Mouse (Mus musculus) layer of hippocampus, adult 8-10 months (tissue): ENCODE results near the gene Sh3gl1. TPM values are rescaled to one million over a fixed set of nuclear protein-coding genes. Genes with fewer than 3 reads are reported as not detected.
A peak's percentile ranks its signal among the peaks of the same experiment; 100 is the strongest.

Experiments
- DNase-seq, 2 experiments: peaks; one replicate each; pipeline ENCODE4 v3.0.0; 2022; ENCODE audit warnings: low spot score in 2 of 2
- total RNA-seq, 4 experiments: library from RNA; stranded (reverse); gene quantifications; 2 replicates each; pipeline ENCODE4 v1.2.4; 2022

The Sh3gl1 gene
- total RNA-seq, 4 experiments from 2014 or later, result 44.1 to 55.6 (median 52.1) TPM

DNA sequence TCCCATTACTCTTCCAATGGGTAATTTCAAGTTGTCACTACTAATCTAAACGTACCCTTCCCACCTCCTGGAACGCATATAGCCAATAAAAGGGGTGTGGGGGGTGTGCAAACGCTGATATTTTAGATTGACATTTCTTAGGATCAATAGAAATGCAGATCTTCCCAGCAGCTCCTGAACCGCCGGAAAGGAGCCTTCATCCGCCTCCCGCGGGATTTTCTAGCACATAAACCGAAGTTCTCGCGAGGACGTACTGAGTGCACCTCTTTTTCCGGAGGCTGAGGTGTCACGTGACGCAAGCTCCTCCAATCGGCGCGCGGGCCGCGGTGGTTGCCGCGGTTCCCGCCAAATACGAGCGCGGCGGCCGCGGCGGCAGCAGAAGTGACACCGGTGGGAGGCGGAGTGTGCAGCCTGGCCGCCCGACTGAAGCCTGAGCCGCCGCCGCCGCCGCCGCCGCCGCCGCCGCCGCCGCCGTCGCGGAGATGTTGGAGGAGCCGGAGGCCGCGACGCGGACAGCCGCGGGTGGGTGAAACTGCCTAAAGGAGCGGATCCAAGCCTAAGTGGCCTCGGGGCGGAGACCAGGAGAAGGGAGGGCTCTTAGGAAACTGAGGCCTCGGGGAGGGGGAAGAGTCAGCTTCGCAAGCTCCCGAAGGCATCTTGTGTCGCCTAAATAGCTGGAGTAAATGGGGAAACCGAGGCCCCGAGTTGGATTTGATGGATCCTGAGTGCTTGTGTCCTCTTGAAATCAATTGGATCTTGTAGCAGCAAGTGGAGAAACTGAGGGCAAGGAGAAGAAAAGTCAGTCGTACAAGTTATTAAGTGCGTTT lies 3.8 kb upstream of the Sh3gl1 start, which contains the start of gene Chaf1a:
TSS of gene Chaf1a (plus strand) at position 410 of the 827 bp plus-strand sequence.
- DNase-seq, result peak; percentile 97 to 98

DNA sequence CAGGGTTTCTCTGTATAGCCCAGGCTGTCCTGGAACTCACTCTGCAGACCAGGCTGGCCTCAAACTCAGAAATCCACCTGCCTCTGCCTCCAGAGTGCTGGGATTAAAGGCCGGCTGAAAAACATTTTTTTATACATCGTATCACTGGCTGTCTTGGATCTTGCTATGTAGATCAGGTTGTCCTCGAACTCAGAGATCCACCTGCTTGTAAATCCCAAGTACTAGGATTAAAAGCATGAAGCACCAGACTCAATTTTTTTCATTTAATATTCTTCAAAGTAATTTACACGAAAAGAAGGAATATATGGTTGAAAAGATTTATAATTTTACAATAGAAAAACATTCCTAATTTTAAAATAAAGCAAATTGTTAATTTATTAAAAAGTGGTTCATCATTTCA lies 2.9 kb upstream of the Sh3gl1 start:
- DNase-seq, result no peak

DNA sequence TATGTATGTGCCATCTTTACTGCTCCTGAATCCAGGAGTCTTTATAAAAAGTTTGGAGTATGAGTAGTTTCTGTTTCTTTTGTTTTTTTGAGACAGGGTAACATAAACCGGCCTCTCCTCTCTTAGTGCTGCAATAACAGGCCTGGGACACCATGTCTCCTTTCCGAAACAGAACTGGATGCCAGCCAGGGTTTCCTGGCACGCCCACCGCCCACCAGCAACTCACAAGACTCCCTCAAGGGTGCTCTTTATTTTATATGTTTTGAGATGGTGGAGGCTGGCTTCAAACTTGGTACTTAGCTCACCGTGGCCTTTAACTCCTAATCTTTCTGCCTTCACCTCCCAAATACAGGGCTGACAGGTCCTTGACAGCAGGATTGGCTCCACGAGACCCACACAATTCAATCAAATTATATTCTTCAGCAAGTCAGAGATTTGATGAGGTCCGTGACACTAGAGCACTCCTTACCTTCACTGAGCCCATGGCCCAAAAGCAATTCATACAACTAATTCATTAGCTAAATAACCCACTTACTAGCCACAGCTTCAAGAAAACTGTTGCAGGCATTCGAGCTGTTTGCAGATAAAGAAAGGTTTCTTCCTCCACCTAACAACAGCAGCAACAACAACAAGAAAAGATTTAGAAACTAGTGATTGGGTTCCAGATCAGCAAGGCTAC lies 2.3 kb upstream of the Sh3gl1 start:
- DNase-seq, result no peak

DNA sequence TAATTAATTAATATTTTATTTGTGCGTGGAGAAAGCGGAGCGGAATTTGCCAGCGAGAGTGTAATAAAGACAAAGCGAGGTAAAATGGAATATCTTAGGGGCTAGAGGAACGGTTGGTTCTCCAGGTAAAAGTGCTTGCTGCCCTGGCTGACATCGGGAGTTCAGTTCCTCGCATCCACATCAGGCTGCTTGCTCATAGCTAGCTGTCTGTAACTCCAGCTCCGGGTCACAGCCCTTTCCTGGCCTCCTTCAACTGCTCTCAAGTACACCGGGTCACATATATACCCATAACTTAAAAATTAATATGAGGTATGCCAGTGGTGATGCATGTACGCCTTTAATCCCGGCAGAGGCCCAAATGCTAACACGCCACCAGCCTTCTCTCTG lies 459 bp upstream of the Sh3gl1 start:
- no peak for DNase-seq

DNA sequence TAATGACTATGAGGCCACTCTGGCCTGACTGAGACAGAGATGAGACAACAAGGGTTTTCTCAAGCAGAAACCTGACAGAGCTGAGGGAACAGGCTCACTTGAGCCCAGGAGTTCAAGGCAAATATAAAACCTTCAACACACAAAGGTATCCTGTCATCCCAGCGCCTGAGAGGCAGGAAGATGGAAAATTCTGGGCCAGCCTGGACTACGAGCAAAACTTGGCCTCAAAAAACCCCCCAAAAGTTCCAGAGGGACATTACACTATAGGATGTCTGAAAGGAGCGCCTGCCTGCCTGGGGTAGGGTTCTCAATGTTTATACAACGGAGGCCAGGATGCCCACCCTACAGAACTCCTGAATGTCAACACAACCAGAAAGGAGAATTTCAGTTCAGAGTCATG lies 1.2 kb downstream of the Sh3gl1 start:
- no peak for DNase-seq

DNA sequence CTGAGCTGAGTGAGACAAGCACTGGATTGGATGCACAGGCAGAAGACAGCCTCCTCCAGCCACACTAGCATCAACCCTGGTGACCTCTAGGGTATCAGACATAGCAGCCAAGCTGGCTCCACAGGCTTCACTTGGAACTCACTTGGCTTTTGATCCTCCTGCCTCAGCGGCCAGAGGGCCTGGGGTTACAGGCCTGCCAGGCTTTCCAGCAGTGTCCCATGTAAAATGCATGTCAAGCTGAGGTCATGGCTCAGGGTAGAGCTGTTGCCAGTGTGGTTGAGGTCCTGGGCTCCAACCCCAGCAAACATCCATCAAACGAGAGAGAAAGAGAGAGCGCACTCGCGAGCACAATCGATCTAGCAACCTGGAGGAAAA lies 1.7 kb downstream of the Sh3gl1 start:
- DNase-seq, result no peak

DNA sequence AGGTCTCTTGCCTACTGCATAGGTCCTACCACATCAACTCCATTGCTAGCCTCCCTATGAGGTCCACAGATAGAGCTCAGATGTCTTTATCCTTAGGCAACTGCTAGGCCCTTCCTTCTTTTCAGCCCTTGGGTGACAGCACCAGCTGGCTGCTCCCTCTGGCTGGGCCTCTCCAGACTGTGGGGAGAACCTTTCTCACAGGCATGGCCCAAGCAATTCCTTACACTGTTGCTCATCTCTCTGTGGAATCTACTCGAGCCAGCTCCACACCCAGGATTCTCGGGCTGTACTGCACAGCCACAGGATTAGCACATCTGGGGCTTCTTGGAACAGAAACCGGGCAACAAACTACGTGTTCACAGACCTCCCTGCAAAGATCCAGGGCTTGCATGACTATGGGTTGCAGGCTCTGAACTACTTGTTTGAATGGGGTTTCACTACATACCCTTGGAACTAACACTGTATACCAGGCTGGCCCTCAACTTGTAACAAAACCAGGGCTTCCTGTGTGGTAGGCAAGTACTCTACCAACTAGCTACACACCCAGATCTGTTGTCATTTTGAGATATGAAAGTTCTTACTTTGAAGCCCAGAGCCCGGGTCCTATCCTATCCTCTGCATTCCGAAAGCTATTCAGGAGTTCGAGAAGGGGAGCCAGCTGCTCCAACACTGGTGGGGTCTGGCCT lies 2.3 kb downstream of the Sh3gl1 start:
- no peak for DNase-seq

DNA sequence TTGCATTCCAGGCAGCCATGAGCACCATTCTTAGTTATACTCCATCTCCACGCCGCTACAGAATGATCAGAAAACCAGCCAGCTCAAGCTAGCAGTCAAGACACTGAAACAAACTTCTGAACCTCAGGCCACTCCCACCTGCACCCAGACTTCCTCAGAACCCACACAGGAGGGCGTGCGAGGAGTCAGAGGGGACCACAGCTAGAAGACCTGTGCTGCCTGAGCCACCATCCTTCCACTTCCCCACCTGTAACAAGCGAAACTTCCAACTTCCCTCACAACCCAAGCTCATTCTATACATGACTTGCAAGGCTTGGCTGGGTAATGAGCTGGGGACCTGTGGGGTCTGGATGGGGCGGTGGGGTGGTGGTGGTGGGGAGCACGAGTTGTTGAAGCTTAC lies 3.6 kb downstream of the Sh3gl1 start:
- no peak for DNase-seq

DNA sequence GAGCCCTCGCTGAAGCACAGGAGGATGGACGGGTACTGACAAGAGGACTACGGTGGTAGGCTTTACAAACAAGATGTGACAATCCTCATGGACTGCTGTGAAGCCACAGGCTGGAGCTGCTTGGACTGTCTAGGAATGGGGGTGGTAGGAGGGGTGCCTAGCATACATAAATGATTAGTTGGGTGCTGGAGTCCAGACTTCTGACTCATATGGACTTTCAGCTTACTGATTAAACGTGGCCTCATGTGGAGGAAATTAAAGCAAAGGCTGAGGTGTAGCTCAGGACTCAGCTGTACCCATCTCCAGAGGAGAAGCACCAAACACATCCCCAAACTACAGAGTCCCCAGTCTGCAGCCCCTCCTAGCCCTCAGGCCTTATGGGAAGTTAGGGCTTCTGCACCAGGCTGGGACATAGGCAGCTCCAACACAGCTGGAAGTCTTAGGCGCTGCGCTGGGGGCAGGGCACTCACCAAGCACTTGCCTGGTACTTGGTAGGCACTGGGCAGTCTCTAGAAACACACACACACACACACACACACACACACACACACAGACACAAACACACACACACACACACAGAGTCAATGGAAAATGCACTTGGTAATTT lies 4.2 kb downstream of the Sh3gl1 start:
- no peak for DNase-seq

DNA sequence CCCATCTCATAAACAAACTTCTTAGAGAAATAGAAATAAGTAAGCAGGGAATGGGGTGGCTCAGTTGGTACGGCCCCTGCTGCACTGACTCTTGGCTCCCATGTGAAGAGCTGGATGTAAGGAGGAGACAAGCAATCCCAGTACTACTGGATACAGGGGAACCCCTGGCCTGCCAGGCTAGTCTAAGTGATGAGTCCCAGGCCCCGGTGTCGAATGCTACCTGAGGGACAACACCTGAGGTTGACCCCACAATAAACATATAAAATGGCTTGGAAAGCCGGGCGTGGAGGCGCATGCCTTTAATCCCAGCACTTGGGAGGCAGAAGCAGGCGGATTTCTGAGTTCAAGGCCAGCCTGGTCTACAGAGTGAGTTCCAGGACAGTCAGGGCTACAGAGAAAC lies 5.0 kb downstream of the Sh3gl1 start:
- DNase-seq, result peak in 1 of 2 experiments; percentile 4

DNA sequence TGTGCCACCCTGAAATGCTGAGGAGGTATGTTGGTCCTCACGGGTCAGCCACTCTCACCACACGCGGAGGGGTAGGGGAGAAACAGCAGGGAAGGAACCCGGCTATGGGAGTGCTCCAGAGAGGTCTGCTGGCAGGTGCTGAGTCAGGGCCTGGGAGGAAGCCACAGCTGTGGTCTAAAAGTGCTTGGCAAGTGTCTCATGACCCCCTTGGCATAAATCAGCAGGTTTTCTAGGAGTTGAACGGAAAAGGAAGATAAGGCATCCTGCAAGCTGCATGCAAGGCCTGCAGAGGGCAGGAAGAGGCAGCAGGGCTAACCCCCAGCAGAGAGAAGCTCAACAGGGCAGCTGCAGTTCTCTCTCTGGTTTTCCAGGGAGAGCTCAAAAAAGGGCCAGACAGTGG lies 5.5 kb downstream of the Sh3gl1 start:
- peak; percentile 6 to 14 for DNase-seq

DNA sequence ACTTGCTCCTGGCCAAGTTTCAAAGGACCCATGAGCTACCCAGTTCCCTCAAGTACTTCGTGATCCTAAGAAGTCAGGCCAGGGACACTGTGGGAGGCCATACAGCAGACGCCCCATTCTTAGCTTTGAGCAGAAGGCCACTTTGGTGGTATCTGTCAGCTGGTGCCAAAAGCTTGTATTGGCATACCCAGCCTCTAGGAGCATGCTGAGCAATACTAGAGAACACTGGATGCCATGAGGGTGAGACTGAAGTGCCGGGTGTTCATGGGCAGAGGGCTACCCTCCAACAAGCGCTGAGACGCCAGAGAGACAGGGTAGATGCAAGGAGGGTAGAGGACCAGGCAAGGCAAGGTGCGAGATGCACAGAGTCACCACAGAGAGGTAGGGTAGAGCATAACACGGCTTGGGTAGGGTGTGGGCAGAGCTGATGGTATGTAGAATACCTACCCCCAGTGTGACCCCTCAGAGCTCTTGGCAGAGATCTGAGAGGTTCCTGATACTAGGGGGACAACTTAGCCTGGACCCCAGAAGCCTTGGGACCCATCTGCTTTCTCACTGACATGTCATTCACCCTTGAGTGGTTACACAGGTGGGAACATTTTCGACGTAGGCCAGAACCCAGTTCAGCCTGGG lies 6.1 kb downstream of the Sh3gl1 start:
- peak; percentile 3 to 14 for DNase-seq

DNA sequence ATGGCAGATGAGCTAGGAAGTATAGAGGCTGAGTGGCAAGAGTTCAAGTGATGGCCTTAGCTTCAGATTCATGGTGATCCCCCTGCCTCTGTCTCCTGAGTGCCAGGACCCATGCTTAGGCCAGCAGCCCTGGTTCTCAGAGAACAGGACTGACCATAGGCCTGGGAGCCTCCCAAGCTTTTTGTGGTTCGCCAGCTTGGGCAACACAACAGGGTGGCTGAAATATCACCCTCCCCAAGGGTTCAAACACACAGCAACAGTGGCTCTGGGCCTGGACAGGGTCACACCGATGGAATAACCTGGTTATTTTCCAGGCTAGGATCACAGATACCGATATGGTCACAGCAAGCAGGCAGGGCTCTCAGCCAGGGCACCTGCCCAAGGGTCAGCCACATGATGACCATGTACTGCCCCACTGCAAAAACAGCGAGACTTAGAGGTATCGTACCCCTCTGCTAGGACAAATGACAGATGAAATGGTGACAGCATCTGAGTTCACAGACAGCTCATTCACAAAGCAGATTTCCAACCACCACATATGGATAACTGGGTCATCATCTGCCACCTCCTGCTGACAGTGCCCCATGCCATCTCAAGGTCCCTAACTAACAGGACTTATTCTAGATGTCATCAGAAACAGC lies 8.5 kb downstream of the Sh3gl1 start:
- peak; percentile 14 to 28 for DNase-seq

DNA sequence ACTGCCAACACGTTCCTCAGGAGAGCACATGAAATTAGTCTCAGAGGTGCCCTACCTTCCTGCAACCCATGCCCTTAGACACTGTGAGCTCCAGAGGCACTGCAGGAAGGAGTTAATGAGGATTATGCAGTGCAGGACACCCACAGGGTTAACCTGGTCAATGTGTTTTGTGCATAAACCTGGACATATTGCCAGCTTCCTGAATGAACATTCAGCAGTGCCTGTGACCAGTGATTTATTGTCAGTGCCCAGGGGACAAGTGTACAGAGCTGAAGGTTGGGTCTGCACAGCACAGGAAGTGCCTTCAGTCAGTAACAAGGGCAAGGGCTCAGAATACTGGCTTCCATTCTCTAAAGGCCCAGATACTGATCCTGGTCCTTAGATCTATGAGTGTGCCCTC lies 9.6 kb downstream of the Sh3gl1 start:
- DNase-seq, result no peak

DNA sequence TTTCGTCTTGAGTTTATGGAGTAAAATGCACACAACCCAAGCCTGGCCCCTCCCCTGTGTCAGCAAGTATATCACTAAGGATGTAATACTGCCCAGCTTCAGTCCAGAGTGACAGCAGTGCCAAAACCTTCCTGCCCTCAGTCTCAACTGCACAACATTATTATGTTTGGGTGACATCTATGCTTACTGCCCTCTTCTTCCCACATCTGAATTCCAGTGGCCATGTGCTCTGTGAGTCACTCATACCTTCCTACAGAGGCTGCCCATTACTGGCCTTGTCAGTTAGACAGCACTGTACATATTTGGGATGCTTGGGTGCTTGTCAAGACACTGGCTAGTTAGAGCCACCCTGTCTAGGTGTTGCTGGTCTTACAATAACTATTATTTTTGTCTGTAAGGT lies 10.1 kb downstream of the Sh3gl1 start:
- no peak for DNase-seq

DNA sequence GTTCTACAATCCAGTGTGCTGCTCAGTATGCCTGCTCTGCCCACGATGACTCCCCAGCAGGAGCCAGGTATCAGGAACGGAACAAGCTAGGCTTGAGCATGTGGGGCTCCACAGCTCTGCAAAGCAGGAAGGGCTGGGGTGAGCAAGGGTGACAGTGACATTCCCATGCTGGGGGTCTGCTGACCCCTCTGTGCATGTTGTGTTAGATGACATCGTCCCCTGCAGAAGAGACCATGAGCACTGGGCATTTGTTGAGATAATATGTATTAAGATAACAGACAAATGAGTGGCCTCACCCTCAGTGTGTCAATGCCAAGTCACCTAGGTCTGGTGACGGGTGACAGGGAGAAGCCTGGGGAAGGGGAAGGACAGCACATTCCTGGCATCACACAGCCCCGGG lies 11.5 kb downstream of the Sh3gl1 start:
- no peak for DNase-seq

DNA sequence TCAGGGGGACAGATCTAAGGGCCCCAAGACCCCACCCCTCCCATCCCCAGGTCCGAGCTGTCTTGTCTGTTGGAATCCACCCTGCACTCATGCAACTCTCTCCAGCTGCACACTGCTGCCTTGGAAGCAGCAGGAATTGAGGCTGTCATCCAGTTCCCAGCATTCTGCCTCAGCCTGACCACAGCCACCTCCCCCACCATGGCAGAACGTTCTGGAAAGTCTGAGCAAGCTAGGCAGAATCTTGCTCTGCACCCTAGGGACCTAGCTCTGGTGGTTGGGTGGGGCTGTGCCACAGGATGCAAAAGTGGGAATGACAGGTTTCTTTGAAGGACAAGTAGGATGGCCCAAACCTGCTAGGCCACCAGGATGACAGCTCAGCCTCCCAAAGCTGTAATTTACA lies 12.0 kb downstream of the Sh3gl1 start:
- DNase-seq, result no peak

DNA sequence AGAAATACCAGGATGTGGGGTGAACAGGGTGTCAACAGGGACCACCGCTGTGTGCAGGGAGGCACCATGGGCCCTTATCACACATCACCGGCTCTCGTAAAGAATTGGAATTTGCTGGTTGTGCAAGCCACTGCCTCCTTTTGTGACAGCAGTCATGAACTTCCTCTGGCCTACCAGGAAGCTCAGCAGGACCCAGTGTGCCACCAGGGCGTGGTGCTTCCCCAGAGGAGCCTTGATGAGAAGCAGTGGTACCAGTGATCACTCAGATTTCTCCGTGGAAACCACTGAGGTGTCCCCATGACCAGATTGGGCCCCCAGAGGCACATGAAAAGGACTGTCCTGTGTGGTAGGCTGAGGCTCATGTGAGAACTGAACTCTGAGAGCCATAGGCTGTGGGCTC lies 13.0 kb downstream of the Sh3gl1 start:
- DNase-seq, result no peak

DNA sequence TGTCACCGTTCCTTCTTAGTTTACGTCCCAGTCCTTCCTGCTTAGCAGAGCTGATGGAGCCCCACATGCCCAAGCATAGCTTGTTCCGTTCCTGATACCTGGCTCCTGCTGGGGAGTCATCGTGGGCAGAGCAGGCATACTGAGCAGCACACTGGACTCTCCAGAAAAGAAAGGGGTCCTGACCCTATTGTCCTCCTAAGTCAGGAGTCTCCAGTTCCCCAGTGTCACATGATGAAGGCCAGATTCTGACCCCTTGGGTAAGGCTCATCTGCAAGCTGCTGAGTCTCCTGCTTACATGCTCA lies 13.5 kb downstream of the Sh3gl1 start:
- no peak for DNase-seq

DNA sequence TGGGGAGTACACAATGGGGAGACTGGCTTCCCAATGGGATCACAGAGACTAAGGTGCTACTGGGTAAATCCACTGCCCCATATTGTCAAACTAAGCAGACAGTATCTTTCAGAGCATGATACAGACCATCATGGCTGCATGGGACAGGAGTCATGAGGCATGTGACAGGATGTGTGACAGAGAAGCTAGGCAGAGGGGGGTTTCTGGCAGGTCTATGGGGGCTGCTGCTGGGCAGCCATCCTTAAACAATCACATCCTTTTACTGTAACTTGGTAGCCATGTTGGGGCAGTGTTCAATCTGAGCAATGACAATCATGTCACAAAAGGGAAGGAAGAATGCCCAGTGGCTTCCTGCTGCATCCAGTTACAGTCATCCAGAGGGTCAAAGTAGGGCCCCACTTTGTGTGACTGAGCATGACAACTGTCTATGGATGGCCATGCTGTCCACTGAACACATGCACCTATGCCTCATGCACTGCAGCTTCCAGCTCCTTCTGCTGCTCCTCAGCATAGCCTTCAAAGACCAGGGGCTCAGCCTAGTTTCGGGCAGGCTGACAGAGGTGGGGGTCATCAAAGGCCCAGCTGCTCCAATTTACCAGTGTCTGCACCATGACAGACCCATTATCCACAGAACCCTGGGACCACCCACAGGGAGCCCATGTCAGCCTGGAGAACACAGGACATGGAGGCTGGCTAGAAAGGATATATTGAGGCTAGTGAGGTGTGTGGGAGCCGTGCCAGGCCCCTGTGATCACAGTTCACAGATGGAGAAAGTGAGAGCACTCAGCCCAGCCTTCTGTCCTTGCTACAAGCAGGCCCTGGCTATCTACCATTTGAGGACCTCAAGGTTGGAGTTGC lies 14.1 kb downstream of the Sh3gl1 start:
- DNase-seq, result no peak
